Mouse (Mus musculus) layer of hippocampus, postnatal 14 days (tissue): ENCODE measurements at regions not wholly inside any gene's neighbourhood (a gene's known extent, or its start where the extent isn't known, plus 50 kb on each side); places are given as distances from the start of the nearest gene placed in this dataset.
"Not testable (repeated sequence)": the region's sequence is repeated elsewhere in the genome, so short reads cannot be mapped to it uniquely, and the experiment has no call there.

ENCODE experiments used
- DNase-seq, 2 experiments: peaks; one replicate each; pipeline ENCODE4 v3.0.0; 2021 to 2022; ENCODE audit warnings: low spot score in 2 of 2, mixed read lengths in 1 of 2

GRCm38 (mm10) chr3:111194541-111194940, 943.7 kb upstream of the Prmt6 start:
- DNase-seq, result no peak

GRCm38 (mm10) chr3:111166698-111167097, 915.9 kb upstream of the Prmt6 start:
- no peak for DNase-seq

DNA sequence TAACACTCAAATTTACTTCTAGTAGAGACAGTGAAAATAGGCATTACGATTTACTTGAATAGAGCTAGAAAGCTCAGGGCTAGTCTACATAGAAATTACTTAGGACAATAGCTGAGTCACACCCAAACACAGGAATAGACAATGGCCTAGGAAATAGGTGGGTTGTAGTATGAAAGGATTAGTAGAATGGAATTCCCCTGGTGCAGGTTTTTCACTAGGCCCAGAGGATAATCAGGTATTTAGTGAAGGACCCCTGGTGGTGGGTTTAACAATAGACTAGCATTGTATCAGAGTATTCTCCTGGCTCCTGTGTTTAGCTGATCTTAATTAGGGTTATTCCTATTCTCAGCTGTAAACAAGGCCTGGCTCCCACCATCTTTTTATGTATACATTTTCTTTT, 890.4 kb upstream of the Prmt6 start:
- not testable (repeated sequence) for DNase-seq

GRCm38 (mm10) chr3:111108982-111109381, 858.2 kb upstream of the Prmt6 start:
- DNase-seq, result peak in 1 of 2 experiments; percentile 28

DNA sequence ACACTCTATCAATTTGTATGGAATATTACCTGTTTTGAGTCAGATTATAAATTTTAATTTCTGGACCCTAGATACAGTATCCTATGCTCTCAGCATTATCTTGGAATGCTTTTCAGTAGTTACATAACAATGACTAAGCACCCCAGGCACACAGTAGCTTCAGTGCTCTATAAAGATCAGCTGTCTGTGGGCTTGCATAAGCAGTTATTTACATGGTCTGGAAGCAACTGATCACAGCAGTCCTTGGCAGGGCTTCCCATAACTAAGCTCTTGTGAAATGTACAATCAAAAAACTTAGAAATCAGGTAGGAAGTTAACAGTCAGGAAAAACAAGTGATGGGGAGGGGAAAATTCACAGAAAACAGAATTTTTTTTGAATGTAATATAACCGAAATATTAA, 851.8 kb upstream of the Prmt6 start:
- peak in 1 of 2 experiments; percentile 18 for DNase-seq

DNA sequence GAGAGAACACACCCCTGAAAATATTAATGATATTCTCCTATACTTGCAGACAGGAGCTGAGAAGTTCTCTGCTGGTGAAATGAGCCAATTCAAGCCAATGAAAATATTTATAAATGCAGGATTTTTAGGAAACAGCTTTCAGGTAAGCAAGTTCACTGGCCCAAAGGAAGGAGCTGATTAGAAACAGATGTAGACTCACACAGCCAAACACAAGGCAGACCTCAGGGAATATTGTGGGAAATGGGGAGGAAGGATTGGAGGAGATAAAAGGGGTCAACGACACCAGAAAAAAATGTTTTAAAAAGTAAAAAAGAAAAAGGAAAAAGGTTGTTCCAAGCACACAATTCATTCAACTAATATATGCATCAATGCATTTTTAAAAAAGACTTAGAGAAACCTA, 823.5 kb upstream of the Prmt6 start:
- no peak for DNase-seq

DNA sequence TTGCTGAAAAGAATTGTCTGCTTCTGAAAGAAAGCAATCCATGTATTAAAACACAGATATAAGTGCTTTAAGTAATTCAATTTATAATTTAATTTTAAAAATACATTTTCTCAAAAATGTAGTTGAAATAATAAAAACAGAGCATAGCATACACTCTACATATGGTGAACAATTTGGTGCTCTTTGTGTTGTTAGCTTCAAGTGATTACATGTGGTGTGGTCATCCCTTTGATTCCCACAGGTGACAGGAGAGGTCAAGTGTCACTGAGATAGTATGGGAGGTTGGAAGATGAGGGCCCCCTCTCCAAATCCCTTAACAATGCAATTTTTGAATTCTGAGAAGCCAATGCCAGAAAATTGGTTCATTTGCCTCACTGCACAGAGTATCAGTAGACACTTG, 819.5 kb upstream of the Prmt6 start:
- no peak for DNase-seq

DNA sequence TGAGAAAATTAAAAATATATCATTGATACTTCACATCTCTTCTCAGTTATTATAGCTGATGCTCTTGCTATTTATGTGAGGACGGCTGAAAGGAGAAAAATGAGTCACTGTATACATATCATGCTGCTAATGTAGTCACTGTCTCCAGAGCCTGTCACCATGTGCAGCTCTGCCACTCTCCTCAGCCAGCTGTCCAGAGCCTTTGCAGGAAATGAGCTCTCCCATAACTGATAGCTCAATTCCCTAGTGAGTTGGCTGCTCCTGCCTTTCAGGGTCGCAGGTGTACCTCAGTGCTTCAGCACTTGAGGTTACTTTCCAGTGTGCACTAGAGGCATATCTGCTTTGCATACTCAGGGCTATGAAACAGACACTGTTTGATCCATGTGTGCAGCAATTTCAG, 819.0 kb upstream of the Prmt6 start:
- DNase-seq, result no peak

DNA sequence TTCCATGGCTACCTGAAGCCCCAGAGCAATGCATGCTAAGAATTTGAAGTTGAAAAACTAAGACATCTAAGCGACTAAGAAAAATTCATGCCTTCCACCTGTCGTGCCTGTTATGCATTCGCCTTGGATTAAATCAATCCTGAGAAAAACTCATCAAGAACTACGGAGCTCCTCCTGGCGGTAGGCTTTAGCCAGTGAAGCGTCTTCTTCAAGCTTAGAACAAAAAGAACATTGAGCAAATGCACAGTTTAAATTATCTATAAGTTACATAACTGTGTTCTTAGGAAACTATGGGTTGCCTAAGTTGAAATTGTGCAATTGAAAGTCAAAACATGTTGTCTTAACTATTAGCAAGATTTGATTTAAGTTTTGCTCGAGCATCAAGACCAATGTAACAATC, 818.4 kb upstream of the Prmt6 start:
- peak; percentile 46 to 72 for DNase-seq

GRCm38 (mm10) chr3:111049638-111050037, 798.8 kb upstream of the Prmt6 start:
- DNase-seq, result no peak
